Mouse (Mus musculus) subcutaneous adipose tissue, adult 2 months (tissue): ENCODE measurements around the gene Kif1a. TPM values are rescaled to one million over a fixed set of nuclear protein-coding genes. Genes with fewer than 3 reads are reported as not detected.

ENCODE experiments used
- polyA plus RNA-seq: library from polyadenylated mRNA; depleted of rRNA; stranded (reverse); fragments of >200 nt; gene quantifications from 2 replicates; pipeline ENCODE4 v1.2.3, GENCODE M21; 2012; ENCODE audit warnings: low replicate concordance; rRNA removed

Kif1a gene
- 1.2 and 8.5 TPM in 2 replicates for polyA plus RNA-seq

GRCm38 (mm10) chr1:93101571-93102061 is at the start of gene Kif1a:
Kif1a (minus strand) TSS chr1:93101951.

GRCm38 (mm10) chr1:93135036-93135526 is 33.3 kb upstream of the Kif1a start, which contains the start of gene Agxt:
Agxt (plus strand) TSS chr1:93135240.

GRCm38 (mm10) chr1:93006061-93006460 is 95.7 kb downstream of the Kif1a start, which contains the start of gene Aqp12:
Aqp12 (plus strand) TSS chr1:93006334.

Other genes starting within 250 kb of the Kif1a start
- gene Ankmy1, start 199.0 kb downstream of the Kif1a start, polyA plus RNA-seq, result 0.20 and 0.24 TPM in 2 replicates
- 18.6 and 20.2 TPM in 2 replicates for gene Dusp28, start 195.0 kb downstream of the Kif1a start, polyA plus RNA-seq
- gene Rnpepl1, start 191.2 kb downstream of the Kif1a start, polyA plus RNA-seq, result 145 and 161 TPM in 2 replicates
- gene Capn10, start 167.6 kb downstream of the Kif1a start, polyA plus RNA-seq, result 20.2 and 30.9 TPM in 2 replicates
- 2.5 and 3.6 TPM in 2 replicates for gene Gpr35, start 151.1 kb downstream of the Kif1a start, polyA plus RNA-seq
- 0.18 TPM in 1 of 2 replicates, not detected in the other for gene Aqp12, start 95.6 kb downstream of the Kif1a start, polyA plus RNA-seq
- gene Agxt, start 33.3 kb upstream of the Kif1a start, polyA plus RNA-seq, result 0.10 TPM in 1 of 2 replicates, not detected in the other
- gene 2310007B03Rik, start 59.0 kb upstream of the Kif1a start, polyA plus RNA-seq, result 6.3 TPM in 1 of 2 replicates, not detected in the other
- gene Crocc2, start 66.8 kb upstream of the Kif1a start, polyA plus RNA-seq, result 0.06 and 0.50 TPM in 2 replicates
- gene Sned1, start 133.9 kb upstream of the Kif1a start, polyA plus RNA-seq, result 15.1 and 63.4 TPM in 2 replicates
- gene Mterf4, start 204.0 kb upstream of the Kif1a start, polyA plus RNA-seq, result 13.0 and 14.8 TPM in 2 replicates
- 4.0 and 4.9 TPM in 2 replicates for gene Ppp1r7, start 240.9 kb upstream of the Kif1a start, polyA plus RNA-seq
- gene Pask, start 241.5 kb upstream of the Kif1a start, polyA plus RNA-seq, result 2.4 and 5.8 TPM in 2 replicates